Mouse (Mus musculus): ENCODE data around the gene Tmem208.

The Tmem208 gene

DNA sequence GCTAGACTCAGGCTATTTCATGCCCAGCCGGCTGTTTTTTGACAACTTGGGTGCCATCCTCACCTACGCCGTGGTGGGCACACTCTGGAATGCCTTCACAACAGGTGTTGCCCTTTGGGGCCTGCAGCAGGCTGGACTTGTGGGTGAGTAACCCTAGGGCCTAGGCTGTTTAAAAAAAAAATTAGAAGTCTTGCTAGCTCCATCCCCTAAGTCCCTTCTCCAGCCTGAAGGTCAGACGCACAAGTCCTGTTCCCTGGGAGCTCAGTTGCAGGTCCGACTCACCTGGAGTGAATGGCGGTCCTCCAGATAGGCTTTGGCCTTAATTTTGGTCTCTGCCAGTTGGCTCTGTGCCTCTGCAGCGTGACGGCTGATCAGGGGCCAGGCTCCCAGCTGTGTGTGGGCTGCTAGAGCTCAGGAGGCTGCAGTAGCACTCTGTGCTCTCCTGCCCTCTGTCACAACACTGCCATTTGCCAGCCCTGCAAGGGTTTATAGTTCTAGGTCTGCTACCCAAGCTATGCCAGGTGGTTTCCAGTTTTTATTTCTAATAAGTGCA is 27.5 kb downstream of the Tmem208 start:
- DNase-seq (ENCODE audit: low read depth, low spot score), result no peak

DNA sequence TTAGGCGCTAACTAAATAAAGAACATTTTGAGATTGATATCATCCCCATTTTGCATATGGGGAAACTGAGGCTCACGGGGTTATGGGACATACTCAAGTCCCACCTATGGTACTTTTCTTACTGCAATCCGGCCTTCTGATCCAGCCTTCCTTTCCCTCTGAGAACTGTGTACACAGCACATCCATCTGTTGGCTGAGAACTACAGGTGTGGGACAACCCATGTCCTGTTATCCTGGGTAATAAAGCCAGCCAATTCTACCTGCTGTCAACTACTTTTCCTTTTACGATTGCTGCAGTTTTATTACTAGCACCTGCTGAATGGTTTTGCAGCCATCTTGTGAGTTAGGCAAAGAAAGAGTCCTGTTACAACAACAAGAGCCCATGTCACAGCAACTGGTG is 28.4 kb downstream of the Tmem208 start:
- DNase-seq (ENCODE audit: low read depth, low spot score), result no peak

DNA sequence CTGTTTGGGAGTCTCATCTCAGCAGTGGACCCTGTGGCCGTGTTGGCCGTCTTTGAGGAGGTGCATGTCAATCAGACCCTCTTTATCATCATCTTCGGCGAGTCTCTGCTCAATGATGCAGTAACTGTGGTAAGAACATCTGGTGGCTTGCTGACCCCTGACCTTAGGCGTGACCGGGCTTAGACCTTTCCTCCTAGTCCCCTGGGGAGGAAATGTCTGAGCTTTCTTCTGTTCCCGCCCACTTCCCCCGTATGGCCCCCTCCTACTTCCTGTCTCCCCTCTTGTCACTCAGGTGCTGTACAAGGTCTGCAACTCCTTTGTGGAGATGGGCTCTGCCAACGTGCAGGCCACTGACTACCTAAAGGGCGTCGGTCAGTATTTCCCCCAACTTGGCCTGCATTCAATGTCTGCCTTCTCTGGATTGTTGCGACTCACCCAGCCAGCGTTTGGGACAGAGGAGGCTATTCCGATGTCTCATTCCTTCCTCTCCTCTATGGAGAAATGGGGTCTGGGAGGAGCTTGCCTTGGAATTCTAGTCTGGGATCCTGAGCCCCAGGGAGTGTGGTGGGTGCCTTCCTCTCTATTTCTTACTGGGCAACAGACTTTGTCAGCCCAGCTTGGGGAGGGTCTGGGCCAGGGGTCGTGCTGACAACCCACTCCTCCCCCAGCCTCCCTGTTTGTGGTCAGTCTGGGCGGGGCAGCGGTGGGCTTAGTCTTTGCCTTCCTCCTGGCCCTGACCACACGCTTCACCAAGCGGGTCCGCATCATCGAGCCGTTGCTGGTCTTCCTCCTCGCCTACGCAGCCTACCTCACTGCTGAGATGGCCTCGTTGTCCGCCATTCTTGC is 29.2 kb downstream of the Tmem208 start:
- DNase-seq (ENCODE audit: low read depth, low spot score), result no peak

DNA sequence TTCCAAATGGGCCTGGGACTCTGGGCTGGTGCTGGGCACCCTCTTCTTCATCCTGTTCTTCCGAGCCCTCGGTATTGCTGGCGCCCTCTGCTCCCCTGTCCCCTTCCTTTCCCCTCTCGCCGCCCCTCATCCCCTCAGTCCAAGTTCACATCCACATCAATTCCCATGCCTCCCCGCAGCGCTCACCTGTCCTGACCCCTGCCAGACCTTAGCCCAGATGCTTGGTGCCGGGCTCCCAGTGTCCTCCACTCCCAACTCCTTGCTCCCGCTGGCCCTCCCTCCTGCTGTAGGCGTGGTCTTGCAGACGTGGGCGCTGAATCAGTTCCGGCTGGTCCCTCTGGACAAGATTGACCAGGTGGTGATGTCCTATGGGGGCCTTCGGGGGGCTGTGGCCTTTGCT is 30.5 kb downstream of the Tmem208 start:
- no peak for DNase-seq (ENCODE audit: low read depth, low spot score)

DNA sequence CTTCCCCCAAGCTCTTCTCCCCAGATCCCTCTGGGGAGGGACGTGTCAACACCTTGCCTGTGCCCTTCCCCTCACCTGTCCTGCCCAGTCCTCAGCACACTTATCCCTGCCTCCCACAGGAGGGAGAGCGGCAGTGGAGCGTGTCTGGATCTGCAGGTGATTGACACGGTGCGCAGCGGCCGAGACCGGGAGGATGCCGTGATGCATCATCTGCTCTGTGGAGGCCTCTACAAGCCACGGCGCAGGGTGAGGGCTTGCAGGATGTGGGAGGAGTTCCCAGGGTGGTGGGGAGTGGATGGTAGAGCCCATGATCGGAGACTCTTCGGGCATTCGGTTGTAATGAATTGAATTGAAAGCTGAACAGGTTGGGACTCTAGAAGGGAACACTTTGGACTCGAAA is 33.1 kb downstream of the Tmem208 start:
- no peak for DNase-seq (ENCODE audit: low read depth, low spot score)

DNA sequence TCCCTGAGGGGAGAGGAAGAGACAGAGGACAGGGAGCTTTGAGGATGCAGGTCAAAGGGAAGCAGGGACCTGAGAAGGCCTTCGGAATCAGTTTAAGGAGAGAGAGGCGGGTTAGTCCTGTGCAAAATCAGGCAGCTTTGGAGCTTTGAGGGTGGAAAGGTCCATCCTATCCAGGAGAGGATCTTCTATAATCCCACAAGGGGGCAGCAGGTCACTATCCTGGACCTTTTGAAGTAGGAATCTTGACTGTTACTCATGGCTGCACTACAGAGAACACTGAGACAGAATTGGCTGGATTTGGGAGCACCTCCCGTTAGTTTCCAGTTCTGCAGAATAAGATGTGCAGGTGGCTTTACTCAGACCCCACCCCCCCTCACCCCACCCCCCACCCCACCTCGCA is 33.5 kb downstream of the Tmem208 start:
- DNase-seq (ENCODE audit: low read depth, low spot score), result no peak

DNA sequence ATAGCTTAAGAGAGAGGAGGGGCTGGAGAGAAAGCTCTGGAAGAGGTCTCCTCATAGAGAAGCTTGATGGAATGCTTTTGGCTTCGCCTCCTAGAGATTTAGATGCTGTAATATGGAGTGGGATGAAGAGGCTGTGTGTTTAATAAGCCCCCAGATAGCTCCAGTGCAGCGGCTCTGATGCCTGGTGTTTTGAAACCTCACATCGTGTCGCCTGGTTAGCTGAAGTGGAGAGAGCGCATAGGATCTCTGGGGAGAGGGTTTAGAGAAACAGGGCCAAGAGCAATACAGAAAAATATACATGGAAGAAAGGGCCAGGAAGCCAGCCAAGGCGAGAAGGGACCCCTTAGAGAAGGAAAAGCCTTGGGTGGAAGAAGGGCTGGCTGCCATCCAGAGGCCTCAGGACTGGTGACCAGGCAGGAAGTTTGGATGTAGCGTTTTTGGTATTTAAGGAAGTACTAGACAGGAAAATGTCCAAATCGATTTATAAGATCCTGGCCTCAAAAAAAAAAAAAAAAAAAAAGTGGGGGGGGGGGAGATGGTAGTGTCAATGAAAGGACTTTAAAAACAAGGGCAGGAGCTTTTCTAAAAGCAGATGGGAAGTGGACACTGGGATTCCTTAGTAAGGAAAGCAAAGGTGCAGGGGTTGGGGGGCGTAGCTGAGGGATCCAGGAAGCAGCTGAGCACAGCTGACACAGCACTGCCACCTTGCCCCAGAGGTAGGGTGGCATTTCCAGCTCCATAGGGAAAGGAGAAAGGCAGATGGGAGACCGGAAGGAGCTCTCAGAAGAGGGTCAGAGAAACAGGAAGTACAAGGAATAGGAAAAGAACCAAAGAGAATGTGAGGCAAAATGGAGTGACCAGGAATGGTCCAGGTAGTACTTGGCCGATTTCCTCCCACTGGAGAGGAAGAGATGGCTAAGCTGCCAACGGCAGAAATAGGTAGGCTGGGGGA is 35.9 kb downstream of the Tmem208 start:
- no peak for DNase-seq (ENCODE audit: low read depth, low spot score)

DNA sequence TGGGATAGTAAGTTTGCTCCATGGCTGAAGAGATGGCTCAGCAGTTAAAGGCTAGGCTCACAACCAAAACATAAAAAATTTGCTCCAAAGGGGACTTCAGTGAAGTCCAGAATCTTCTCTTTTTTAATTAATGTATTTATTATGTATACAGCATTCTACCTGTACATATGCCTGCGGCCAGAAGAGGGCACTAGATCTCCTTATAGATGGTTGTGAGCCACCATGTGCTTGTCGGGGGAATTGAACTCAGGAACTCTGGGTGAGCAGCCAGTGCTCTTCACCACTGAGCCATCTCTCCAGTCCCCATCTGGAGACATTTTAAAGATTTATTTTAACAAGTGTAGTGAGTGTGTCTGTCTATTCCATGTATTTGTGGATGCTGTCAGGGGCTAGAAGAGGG is 41.0 kb downstream of the Tmem208 start:
- DNase-seq (ENCODE audit: low read depth, low spot score), result no peak

DNA sequence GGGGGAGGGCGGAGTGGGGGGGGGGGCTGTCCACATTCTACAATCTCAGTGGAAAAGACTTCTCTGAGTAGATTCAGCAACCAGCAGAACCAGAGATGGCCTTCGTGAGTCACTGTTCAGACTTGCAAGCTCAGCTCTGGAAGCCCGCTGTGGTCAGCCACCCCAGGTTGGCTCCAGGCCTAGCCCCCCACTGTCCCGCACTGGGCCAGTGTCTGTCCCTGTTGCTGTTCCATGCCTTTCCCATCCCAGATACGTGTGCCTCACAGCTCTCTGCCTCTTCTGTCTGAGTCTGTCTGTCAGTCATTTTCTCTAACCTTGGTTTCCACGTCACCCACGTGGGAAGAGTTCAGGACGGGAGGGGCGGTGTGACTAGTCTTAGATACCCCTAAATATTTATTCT is 46.3 kb downstream of the Tmem208 start:
- no peak for DNase-seq (ENCODE audit: low read depth, low spot score)

DNA sequence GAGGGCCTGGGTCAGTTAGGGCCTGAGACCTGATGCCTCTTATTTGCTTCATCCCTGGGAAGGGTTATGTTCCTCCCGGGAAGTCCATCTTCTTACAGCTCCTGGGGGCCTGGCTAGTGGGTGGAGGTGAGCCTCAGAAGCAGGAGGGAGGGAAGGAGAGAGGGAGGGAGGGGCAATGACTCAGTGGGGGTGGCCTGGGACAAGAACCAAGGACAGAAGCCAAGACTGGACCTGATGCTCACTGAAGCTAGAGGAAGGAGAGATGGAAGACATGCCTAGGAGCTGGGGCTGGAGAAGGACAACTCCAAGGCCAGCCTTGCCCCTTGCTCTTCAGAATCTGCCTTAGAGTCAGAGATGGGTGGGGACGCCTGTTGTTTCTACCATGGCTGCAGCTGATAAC is 46.9 kb downstream of the Tmem208 start, which contains the start of gene Plekhg4:
Gene Plekhg4 (plus strand): TSS at position 243 of the 400 bp plus-strand sequence.
- no peak for DNase-seq (ENCODE audit: low read depth, low spot score)

DNA sequence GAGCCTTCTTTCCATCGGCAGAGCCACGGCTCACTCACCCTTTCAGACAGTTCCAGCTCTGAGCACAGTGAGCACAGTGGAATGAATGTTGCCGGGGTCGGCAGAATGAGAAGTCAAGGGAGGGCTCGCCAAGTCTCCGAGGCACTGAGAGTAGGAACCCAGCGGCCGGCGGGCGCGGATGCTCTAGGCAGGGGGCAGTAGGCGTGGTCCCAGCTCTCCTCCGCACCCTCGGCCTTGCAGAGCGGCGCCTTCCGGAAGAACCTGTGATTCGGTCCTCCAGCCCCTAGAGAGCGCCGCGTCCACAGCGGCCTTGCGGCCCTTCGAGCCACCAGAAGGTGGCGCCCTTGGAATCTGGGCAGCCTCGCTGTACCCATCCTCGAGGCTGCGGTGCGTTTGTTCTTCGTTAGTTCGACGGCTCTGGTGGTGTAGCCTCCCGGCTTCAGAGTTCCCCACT is 48.4 kb downstream of the Tmem208 start:
- no peak for DNase-seq (ENCODE audit: low read depth, low spot score)

DNA sequence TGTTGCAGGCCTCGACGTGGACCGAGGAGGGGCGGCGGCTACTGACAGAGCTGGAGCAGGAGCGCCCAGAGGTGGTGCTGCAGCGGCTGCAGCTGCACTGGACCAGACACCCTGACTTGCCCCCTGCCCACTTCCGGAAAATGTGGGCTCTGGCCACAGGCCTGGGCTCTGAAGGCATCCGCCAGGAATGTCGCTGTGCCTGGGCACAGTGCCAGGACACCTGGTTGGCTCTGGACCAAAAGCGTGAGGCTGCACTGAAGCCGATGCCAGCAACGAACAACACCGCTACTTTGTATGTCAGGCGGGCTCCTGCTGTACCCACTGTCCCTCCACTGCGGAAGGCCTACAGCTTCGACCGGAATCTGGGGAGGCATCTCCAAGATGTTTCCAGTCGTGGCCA is 52.5 kb downstream of the Tmem208 start:
- DNase-seq (ENCODE audit: low read depth, low spot score), result no peak

DNA sequence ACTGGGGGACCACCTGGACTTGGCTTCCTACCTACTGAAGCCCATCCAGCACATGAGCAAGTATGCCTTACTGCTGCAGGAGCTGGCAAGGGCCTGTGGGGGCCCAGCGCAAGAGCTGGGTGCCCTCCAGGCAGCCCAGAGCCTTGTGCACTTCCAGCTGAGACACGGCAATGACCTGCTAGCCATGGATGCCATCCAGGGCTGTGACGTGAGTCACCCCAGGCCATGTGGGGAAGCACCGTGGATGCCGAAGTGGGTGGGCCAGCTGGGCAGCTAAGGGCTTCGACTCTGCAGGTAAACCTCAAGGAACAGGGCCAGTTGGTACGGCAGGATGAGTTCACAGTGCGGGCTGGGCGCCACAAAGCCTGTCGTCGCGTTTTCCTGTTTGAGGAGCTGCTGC is 54.2 kb downstream of the Tmem208 start:
- no peak for DNase-seq (ENCODE audit: low read depth, low spot score)

DNA sequence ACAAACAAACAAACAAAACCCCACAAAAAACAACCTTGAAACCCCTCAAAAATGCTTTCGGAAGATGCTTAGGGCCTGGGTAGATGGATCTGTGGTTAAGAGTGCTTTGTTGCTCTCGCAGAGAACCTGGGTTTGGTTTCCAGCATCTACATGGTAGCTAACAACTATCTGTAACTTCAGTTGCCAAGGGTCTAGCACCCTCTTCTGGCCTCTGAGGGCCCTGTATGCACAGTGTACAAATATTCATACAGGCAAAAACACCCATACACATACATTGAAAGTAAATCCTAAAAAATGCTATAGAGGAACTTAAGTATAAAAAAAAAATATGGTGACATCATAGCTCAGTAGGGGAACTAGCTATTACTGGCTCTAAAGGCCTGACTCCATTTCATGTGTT is 57.9 kb downstream of the Tmem208 start:
- no peak for DNase-seq (ENCODE audit: low read depth, low spot score)
